Comparison of ENCODE assay signal across 15 mouse cellular contexts in genomic region chr7:19586269-19586668, GRCm38 (mm10). TPM values are rescaled to one million over a fixed set of nuclear protein-coding genes. Genes with fewer than 3 reads are reported as not detected.
"Had no signal": no experiment of that assay in that cellular context is flagged by ENCODE, and none has a peak within 500 bp of the region (broad histone marks: within the 10 kb centered on the region; RNA-seq: fewer than 3 reads in every experiment).

No protein-coding gene starts in this region.

- H3K9me3 ChIP-seq: limb, embryonic 15.5 days; liver, embryonic 12.5 days; midbrain, embryonic 12.5 days had no signal

- H3K4me1 ChIP-seq: midbrain, embryonic 12.5 days had no signal

- H3K27ac ChIP-seq: kidney, postnatal 0 days; layer of hippocampus, adult 2 months; limb, embryonic 15.5 days; liver, embryonic 12.5 days; midbrain, embryonic 12.5 days had no signal

- ATAC-seq: liver, embryonic 12.5 days; midbrain, embryonic 16.5 days had no signal

- H3K9ac ChIP-seq: limb, embryonic 15.5 days; liver, embryonic 12.5 days; lung, embryonic 14.5 days; midbrain, embryonic 12.5 days had no signal

- H3K4me3 ChIP-seq: layer of hippocampus, adult 2 months; limb, embryonic 15.5 days; liver, embryonic 12.5 days; midbrain, embryonic 12.5 days had no signal

- DNase-seq: kidney, postnatal 36 days; left cerebral cortex, postnatal 4 days; lung, embryonic 14.5 days; lung, postnatal 10 days; lung, postnatal 4 days; right cerebral cortex, postnatal 14 days; thymus, adult 18-20 months; thymus, postnatal 14 days had no signal

- H3K27me3 ChIP-seq: limb, embryonic 15.5 days; liver, embryonic 12.5 days; midbrain, embryonic 12.5 days had no signal

- H3K4me2 ChIP-seq: limb, embryonic 15.5 days; liver, embryonic 12.5 days; lung, embryonic 14.5 days; midbrain, embryonic 12.5 days had no signal

RNA-seq across cellular contexts. Expression of gene Zfp296, which starts 9.2 kb away (rescaled TPM):
- total RNA-seq: layer of hippocampus, postnatal 10 days had no signal
